Mouse (Mus musculus) thymus, postnatal 14 days (tissue): ENCODE measurements at regions not wholly inside any gene's neighbourhood (a gene's known extent, or its start where the extent isn't known, plus 50 kb on each side); places are given as distances from the start of the nearest gene placed in this dataset.

Source experiments
- DNase-seq: peaks from one replicate; pipeline ENCODE4 v3.0.0; 2021

DNA sequence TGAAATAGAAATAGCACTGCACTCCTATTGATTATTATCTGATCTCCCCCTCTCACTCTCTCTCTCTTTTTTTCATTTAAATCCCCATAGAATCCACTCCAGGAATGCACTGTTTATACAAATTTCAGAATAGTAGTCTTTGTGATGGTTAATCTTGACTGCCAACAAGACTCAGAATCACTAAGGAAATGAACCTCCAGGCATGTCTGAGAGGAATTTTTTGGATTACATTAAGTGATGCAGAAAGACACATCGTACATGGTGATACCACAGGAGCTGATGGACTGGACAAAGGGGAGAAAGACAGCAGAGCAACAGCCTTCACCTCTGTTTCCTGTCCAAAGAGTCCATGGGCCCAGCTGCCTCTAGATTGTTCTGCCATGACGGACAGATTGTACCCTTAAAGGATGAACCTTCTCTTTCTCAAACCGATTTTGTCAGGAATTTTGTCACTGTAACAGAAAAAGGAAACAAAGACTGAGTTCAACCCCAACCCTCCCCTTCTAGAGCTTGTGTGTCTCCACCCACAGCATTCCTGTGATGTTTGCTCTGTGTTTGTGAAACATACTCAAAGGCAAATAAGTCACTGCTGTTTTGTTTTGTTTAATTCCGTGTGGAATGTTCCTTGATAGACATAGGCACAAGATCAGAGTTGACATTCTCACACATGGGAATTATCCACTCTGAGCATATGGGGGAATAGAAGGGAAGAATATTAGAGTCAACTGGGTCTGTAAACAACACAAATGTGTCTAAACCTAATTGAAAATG is 59.1 kb upstream of the Gm34302 start:
- DNase-seq, result no peak

- DNase-seq, result no peak
These were observed 55.2 kb upstream of the Gm34302 start for GRCm38 (mm10) chr3:63538881-63539280.

DNA sequence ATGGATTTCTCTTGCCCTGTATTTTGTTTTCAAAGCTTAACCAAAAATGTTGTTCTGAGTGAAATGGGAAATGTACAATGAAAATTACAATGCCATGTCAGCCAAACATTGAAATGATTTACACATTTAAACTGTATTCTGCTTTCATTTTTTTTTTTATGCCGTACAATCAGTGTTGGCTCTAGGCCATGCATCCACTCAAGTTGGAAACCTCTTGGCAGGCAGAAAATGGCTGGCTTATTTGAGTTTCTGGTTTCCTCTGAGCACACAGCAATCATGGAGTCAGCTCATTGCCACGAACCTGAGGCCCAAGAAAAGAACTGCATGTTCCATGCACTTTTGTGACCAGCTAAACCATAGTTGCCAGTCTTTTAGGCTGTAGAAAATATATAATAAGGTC is 50.5 kb upstream of the Gm34302 start:
- no peak for DNase-seq
